Mouse (Mus musculus): Measurements from ENCODE around the gene Gng12. TPM values are rescaled to one million over a fixed set of nuclear protein-coding genes. Genes with fewer than 3 reads are reported as not detected.
A peak's percentile ranks its signal among the peaks of the same experiment; 100 is the strongest.
"Not testable (repeated sequence)": the region's sequence is repeated elsewhere in the genome, so short reads cannot be mapped to it uniquely, and the experiment has no call there.

The Gng12 gene
- total RNA-seq, 2 experiments from 2014 or later: 55.2 to 59.3 TPM

DNA sequence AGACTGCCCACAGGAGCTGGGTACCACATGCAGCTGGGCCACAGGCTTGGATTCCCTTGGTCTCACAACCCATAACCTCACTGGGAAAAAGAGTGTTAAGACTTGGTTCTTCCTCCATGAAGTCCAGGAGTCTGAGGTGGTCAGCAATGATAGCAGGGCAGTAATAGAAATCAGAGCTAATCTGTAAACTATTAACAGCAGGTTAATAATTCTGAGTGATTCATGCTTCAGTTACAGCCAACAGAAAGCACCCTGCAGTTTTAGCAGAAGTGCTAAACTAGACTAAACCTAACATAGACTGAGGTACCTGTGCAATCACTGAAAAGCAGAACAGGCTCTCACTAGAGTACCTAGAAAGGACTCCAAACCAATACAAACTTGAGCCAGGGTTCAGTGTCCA lies 103.6 kb downstream of the Gng12 start:
- no peak for TF ChIP-seq CTCF (IDR thresholded peaks at IDR 0.05)
- intact Hi-C loops (cut with DNase I): no loop called here
- DNase-seq (ENCODE audit: extremely low spot score in 1 of 2, low spot score in 2 of 2): no peak
- Histone ChIP-seq H3K27ac (no peak overlapping the region), H3K4me3 (no peak overlapping the region)

DNA sequence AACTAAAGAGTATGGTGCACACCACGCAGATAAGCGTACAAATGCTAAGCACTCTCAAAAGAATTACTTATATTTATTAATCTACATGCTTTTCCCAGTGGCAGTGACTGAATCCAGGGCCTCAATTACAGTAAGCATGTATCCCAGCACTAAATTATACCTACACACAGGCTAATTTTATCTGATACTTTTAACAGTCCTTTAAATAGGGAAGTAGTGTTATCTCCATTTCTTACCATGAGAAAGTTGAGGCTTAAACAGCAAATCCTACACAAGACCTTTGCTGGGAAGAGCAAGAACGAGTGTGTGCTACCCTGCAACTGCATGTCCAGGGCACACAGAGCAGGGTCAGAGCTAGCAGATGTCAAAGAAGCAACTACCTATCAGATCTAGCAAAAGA lies 113.7 kb downstream of the Gng12 start:
- Histone ChIP-seq H3K4me3 (no peak overlapping the region), H3K27ac (no peak overlapping the region)
- TF ChIP-seq CTCF (IDR thresholded peaks at IDR 0.05): no peak
- no peak for DNase-seq (ENCODE audit: extremely low spot score in 1 of 2, low spot score in 2 of 2)
- intact Hi-C loops (cut with DNase I): no loop called here

DNA sequence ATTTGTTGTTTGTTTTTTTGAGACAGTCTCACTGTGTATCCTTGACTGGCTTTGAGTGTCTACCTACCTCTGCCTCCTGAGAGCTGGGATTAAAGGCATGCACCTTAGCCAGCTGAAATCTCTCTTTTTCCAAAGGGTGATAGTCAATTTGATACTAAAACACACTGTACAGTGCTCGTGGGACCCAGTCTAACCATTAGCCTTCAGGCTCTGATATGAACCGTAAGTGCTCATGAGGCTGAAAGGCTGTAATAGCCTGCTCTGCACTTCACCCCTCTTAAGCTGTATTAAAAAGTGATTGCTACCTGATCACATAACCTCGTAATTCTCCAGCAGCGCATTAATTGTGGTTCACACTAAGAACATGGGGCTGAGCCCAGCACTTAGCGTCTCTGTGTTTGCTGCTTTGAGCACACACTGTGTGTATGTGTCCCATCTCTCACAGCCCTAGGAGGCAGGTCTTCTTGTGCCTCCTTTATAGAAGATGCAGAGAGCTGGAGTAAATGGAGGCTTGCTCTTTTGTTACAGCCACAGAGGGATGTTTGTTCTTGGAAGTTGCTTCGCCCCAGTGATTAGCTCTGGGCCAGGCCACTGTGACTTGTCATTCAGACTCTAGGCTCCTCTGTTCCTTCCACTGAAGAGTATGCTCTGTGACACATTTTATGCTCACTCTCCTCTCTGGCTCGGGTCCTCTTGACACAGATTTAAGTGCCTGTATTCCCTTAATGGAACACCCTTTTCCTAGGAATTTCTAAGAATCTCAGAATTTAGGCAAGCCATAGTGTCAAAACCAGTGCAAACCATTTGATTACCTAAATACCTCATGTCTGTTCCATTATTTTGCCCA lies 114.4 kb downstream of the Gng12 start:
- no peak for TF ChIP-seq CTCF (IDR thresholded peaks at IDR 0.05)
- Histone ChIP-seq H3K4me3 (no peak overlapping the region), H3K27ac (no peak overlapping the region)
- no peak for DNase-seq (ENCODE audit: extremely low spot score in 1 of 2, low spot score in 2 of 2)
- intact Hi-C loops (cut with DNase I): no loop called here

DNA sequence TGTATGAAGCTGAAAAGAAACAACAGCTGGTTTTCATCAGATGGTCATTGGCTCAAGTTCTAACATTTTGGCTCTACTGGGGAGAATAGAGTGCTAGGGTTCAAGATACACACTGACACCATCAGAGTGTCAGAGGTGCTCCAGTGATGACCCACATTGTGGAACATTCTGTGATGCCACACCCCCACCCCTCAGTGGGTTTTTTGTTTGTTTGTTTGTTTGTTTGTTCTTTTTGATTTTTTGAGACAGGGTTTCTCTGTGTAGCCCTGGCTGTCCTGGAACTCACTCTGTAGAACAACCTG lies 115.0 kb downstream of the Gng12 start:
- intact Hi-C loops (cut with DNase I): no loop called here
- no peak for TF ChIP-seq CTCF (IDR thresholded peaks at IDR 0.05)
- Histone ChIP-seq H3K4me3 (no peak overlapping the region), H3K27ac (no peak overlapping the region)
- no peak for DNase-seq (ENCODE audit: extremely low spot score in 1 of 2, low spot score in 2 of 2)

DNA sequence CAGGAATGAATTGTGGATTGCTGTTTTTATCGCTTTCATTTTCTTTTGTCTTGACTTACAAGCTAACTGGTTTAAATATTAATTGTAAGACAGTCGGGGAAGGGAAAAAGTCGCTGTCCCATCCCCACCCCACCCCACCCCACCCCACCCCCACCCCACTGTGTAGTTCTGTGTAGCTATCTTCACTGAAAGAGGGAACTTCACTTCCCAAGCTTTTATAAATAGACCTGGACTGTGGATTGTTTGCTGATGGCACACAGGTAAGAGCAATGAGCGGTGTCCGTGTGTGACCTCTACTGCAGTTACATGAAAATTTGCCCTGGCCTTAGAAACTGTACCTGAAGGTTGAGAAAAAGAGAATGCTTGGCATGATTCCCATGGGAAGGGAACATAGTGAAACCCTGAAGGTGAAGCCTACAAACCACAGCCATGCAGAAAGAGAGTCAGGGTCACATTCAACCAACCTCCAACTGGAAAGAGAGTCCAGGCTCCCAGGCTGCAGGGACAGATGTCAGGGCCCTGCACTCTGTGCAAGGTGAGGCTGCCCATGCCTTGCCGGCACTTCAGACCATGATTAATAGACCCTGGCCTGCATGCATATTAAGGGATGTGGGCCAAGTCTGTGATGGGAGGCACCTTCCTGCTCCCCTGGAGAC lies 117.2 kb downstream of the Gng12 start:
- TF ChIP-seq CTCF (IDR thresholded peaks at IDR 0.05): no peak
- intact Hi-C loops (cut with DNase I): no loop called here
- DNase-seq (ENCODE audit: extremely low spot score in 1 of 2, low spot score in 2 of 2): no peak
- no peak overlapping the region for H3K4me3 ChIP-seq
- no peak overlapping the region for H3K27ac ChIP-seq

DNA sequence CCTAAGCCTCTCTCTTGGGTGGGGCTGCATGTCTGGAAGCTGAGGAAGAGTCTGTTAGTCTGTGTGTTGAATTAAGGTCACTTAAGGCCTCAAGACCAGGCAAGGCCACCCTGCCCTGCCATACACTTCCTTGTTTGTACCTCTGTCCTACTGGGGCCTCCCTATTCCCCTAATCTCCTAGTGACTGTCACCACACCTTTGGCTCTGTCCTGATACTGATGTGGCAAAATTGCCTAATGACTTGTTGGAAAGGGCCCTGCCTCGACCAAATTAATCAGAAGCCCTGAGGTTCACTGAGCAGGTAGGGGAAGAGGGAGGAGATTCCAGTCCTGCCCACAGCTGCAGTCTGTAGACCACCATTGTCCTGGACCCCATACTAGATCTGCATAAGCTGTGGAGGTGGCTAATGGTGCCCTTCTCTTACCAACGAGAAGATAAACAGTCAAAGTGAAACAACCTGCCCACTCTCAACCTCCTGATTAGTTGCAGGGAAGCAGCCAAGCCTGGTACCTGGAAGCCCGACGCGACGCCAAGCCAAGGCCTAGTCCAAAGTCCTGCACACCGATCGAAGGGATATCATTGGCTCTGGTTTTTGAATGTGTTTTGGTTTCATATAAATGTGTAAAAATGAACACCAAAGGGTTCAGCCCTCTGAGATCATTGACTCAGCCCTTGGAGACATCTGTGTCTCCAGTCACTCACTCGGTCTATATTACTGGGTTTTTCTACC lies 117.9 kb downstream of the Gng12 start:
- Histone ChIP-seq H3K27ac (no peak overlapping the region), H3K4me3 (no peak overlapping the region)
- TF ChIP-seq CTCF (IDR thresholded peaks at IDR 0.05): no peak
- intact Hi-C loops (cut with DNase I): no loop called here
- DNase-seq (ENCODE audit: extremely low spot score in 1 of 2, low spot score in 2 of 2): no peak

- no peak for TF ChIP-seq CTCF (IDR thresholded peaks at IDR 0.05)
- Histone ChIP-seq H3K4me3 (no peak overlapping the region), H3K27ac (no peak overlapping the region)
- peak in 1 of 2 experiments; percentile 19 for DNase-seq (ENCODE audit: extremely low spot score in 1 of 2, low spot score in 2 of 2)
- intact Hi-C loops (cut with DNase I): no loop called here
Measured at GRCm38 (mm10) chr6:67014679-67015075, 118.5 kb downstream of the Gng12 start.

DNA sequence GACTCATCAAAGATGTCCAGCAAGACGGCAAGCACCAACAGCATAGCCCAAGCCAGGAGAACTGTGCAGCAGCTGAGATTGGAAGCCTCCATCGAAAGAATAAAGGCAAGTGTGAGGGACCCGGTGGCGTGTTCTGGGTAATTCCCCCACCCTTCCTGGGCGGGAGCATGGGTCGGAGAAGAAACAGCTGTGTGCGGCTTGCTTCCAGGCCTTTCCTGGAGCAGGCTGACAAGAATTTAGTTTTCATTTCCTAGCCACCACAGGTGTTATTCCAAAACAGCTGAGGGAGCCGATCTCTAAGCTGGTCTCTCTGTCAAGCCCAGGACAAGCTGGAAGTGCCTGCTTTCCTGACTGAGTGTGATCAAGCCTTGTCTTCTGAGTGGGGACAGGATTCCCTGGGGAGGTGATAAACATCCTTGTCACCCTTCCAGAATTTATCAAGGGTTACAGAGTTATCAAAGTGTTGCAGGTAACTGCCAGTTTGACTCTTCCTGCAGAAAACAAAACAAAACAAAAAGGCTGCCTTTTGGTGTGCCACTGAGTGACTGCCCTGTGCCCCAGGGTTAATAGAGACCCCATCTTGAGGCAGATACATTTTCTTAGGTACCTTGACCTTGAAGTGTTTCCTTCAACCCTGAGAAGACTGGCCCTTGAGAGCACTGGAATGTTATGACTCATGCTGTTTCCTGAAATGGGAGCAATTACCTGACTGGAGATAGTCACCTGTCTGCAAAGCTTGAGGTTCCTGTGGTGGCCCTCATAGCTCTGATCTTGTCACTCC lies 119.7 kb downstream of the Gng12 start:
- DNase-seq (ENCODE audit: extremely low spot score in 1 of 2, low spot score in 2 of 2): no peak
- intact Hi-C loops (cut with DNase I): no loop called here
- Histone ChIP-seq H3K27ac (no peak overlapping the region), H3K4me3 (no peak overlapping the region)
- TF ChIP-seq CTCF (IDR thresholded peaks at IDR 0.05): no peak

- Histone ChIP-seq H3K27ac (no peak overlapping the region), H3K4me3 (no peak overlapping the region)
- DNase-seq (ENCODE audit: extremely low spot score in 1 of 2, low spot score in 2 of 2): no peak
- TF ChIP-seq CTCF (IDR thresholded peaks at IDR 0.05): no peak
- intact Hi-C loops (cut with DNase I): no loop called here
Measured at GRCm38 (mm10) chr6:67016520-67017111, 120.4 kb downstream of the Gng12 start.

DNA sequence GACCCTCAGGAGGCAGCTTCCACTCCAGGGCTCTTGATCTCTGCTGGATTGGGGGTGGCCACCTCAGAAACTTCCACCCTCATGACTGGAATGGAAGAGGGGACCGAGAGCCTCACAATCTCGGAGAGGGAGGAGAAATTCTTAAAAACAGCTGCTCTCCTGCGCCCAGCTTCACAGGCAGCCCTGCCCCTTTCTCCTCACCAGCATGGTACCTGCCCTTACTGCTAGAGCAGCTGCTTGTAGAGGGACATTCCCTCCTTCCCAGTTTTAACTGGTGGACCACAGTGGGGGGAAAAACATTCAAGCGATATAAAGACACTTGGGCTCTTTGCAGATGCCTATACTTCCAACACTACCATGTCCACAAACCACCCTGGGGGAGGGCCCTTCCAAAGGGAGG lies 122.2 kb downstream of the Gng12 start:
- no peak overlapping the region for H3K4me3 ChIP-seq
- no peak for TF ChIP-seq CTCF (IDR thresholded peaks at IDR 0.05)
- intact Hi-C loops (cut with DNase I): no loop called here

GRCm38 (mm10) chr6:67019001-67019400 lies 122.8 kb downstream of the Gng12 start:
- H3K4me3 ChIP-seq; intact Hi-C loops (cut with DNase I); DNase-seq (ENCODE audit: extremely low spot score in 1 of 2, low spot score in 2 of 2): not testable (repeated sequence)

More for the DNA sequence above, 122.2 kb downstream of the Gng12 start:
- DNase-seq (ENCODE audit: extremely low spot score in 1 of 2, low spot score in 2 of 2): no peak
- no peak overlapping the region for H3K27ac ChIP-seq

More at GRCm38 (mm10) chr6:67019001-67019400, 122.8 kb downstream of the Gng12 start:
- H3K27ac ChIP-seq: not testable (repeated sequence)
